Mouse (Mus musculus) c-Kit-positive CD71-positive TER-119-positive erythroid progenitor cells, embryonic 14.5 days (primary cell): ENCODE results near the gene Metap1d.
A peak's percentile ranks its signal among the peaks of the same experiment; 100 is the strongest.

ENCODE experiments used
- DNase-seq: peaks from one replicate; pipeline ENCODE4 v3.0.0-alpha.2; 2013; ENCODE audit warnings: low spot score

Gene Metap1d

GRCm38 (mm10) chr2:71545401-71545881 is 92.4 kb downstream of the Metap1d start:
- DNase-seq = no peak

GRCm38 (mm10) chr2:71545882-71546639 is 93.0 kb downstream of the Metap1d start:
- no peak for DNase-seq

GRCm38 (mm10) chr2:71546640-71547071 is 93.6 kb downstream of the Metap1d start, which contains the start of gene Dlx2:
Gene Dlx2, minus strand, starts transcription at chr2:71546754.
- no peak for DNase-seq

- DNase-seq = peak; percentile 80
These were observed 94.8 kb downstream of the Metap1d start for GRCm38 (mm10) chr2:71547829-71548228.

- no peak for DNase-seq
These were observed 97.3 kb downstream of the Metap1d start for GRCm38 (mm10) chr2:71550330-71550729.

- no peak for DNase-seq
These were observed 98.6 kb downstream of the Metap1d start for GRCm38 (mm10) chr2:71551704-71552103.

- DNase-seq = no peak
These were observed 103.0 kb downstream of the Metap1d start for GRCm38 (mm10) chr2:71556071-71556470.

GRCm38 (mm10) chr2:71566466-71566865 is 113.4 kb downstream of the Metap1d start:
- DNase-seq = no peak

- no peak for DNase-seq
These were observed 120.7 kb downstream of the Metap1d start for GRCm38 (mm10) chr2:71573736-71574135.
